ENCODE assay signal across 34 mouse cellular contexts in the genomic region with DNA sequence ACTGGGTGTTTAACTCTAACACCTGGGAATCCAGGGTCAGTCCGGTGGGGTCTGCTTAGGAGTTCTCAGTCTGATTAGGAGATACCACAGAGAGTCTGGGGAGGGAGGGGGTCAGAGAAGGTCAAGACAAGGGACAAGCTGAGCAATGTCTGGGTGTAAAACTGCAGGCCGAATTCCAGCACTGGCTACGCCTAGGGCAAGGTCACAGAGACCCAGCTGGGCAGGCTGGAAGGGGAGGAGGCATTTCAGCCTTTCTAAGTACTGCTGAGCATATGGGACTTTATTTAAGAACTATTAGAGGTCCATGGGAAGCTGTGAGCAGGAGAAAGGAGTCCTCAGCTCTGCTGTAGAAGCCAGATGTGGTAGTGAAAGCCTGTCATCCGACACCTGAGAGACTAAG. TPM values are rescaled to one million over a fixed set of nuclear protein-coding genes. Genes with fewer than 3 reads are reported as not detected.
DNase-seq lines count a peak whose midpoint lies in the region; ATAC-seq lines count a peak whose summit lies in the region.
"Had no signal": no experiment of that assay in that cellular context is flagged by ENCODE, and none has a peak within 500 bp of the region (broad histone marks: within the 10 kb centered on the region; RNA-seq: fewer than 3 reads in every experiment).

No protein-coding gene starts in this region.

- no peaks in the 10 kb centered on the region for H3K27me3 ChIP-seq in hindbrain, embryonic 10.5 days (ENCODE audit: insufficient read depth, poor library complexity, severe bottlenecking)
- H3K27me3 ChIP-seq in hindbrain, embryonic 13.5 days: no peaks in the 10 kb centered on the region
- H3K27me3 ChIP-seq: embryonic facial prominence, embryonic 13.5 days; forebrain, embryonic 12.5 days; forebrain, embryonic 15.5 days; heart, embryonic 12.5 days; heart, embryonic 15.5 days; hindbrain, embryonic 12.5 days; intestine, embryonic 15.5 days; Patski had no signal

- H3K4me3 ChIP-seq in hindbrain, embryonic 10.5 days: no peak overlapping the region
- H3K4me3 ChIP-seq in hindbrain, embryonic 13.5 days: no peak overlapping the region
- H3K4me3 ChIP-seq: embryonic facial prominence, embryonic 10.5 days; embryonic facial prominence, embryonic 13.5 days; erythroblast, embryonic 14.5 days; forebrain, embryonic 12.5 days; forebrain, embryonic 15.5 days; heart, embryonic 12.5 days; heart, embryonic 15.5 days; hindbrain, embryonic 12.5 days; intestine, embryonic 15.5 days had no signal

- 67% methylated on average over 4 of the region's 4 CpGs for WGBS in hindbrain, embryonic 10.5 days
- WGBS in hindbrain, embryonic 13.5 days: 67% methylated on average over 4 of the region's 4 CpGs

- H3K9ac ChIP-seq in hindbrain, embryonic 13.5 days: no peak overlapping the region
- H3K9ac ChIP-seq: embryonic facial prominence, embryonic 13.5 days; forebrain, embryonic 12.5 days; forebrain, embryonic 15.5 days; heart, embryonic 12.5 days; heart, embryonic 15.5 days; hindbrain, embryonic 12.5 days; intestine, embryonic 15.5 days had no signal

- no peak for ATAC-seq in hindbrain, embryonic 13.5 days (ENCODE audit: low FRiP score)
- ATAC-seq: CD4-positive, CD25-positive, alpha-beta regulatory T cell, adult 4 months; forebrain, embryonic 15.5 days; hindbrain, embryonic 16.5 days; intestine, embryonic 15.5 days; Patski had no signal

- DNase-seq in hindbrain, embryonic 10.5 days (ENCODE audit: low spot score): peak; percentile 5
- DNase-seq in kidney, postnatal 25 days: peak; percentile 11 to 51
- DNase-seq in kidney, adult 18-20 months: no peak
- DNase-seq in R1 (ENCODE audit: low read depth, low spot score): peak; percentile 38
- no peak for DNase-seq in left cerebral cortex, postnatal 25 days (ENCODE audit: low spot score in 2 of 2)
- DNase-seq: adrenal gland, adult 2 months; adrenal gland, postnatal 14 days; cerebellum, adult 11 months; cerebellum, adult 2 months; cerebellum, adult 9-11 months; cerebellum, postnatal 25 days; gastrocnemius, postnatal 25 days; heart, adult 18-20 months; heart, postnatal 10 days; heart, postnatal 4 days had no signal

- intact Hi-C loops in left cerebral cortex, postnatal 25 days (cut with DNase I): no loop called here

- no peak overlapping the region for H3K27ac ChIP-seq in hindbrain, embryonic 10.5 days
- no peak overlapping the region for H3K27ac ChIP-seq in hindbrain, embryonic 13.5 days
- H3K27ac ChIP-seq: embryonic facial prominence, embryonic 10.5 days; embryonic facial prominence, embryonic 13.5 days; forebrain, embryonic 12.5 days; forebrain, embryonic 15.5 days; heart, embryonic 15.5 days; hindbrain, embryonic 12.5 days; intestine, embryonic 15.5 days had no signal

- H3K4me1 ChIP-seq in hindbrain, embryonic 10.5 days (replicated peaks): no peaks in the 10 kb centered on the region
- H3K4me1 ChIP-seq in hindbrain, embryonic 13.5 days (replicated peaks): no peaks in the 10 kb centered on the region
- H3K4me1 ChIP-seq: embryonic facial prominence, embryonic 13.5 days; forebrain, embryonic 12.5 days; forebrain, embryonic 15.5 days; heart, embryonic 12.5 days; heart, embryonic 15.5 days; hindbrain, embryonic 12.5 days; intestine, embryonic 15.5 days had no signal

- no peak overlapping the region for H3K4me2 ChIP-seq in hindbrain, embryonic 13.5 days
- H3K4me2 ChIP-seq: embryonic facial prominence, embryonic 13.5 days; forebrain, embryonic 12.5 days; forebrain, embryonic 15.5 days; heart, embryonic 12.5 days; heart, embryonic 15.5 days; hindbrain, embryonic 12.5 days; intestine, embryonic 15.5 days had no signal

- no peaks in the 10 kb centered on the region for H3K9me3 ChIP-seq in hindbrain, embryonic 10.5 days
- H3K9me3 ChIP-seq in hindbrain, embryonic 13.5 days: no peaks in the 10 kb centered on the region
- H3K9me3 ChIP-seq: embryonic facial prominence, embryonic 10.5 days; embryonic facial prominence, embryonic 13.5 days; forebrain, embryonic 12.5 days; forebrain, embryonic 15.5 days; G1E; heart, embryonic 12.5 days; heart, embryonic 15.5 days; hindbrain, embryonic 12.5 days; intestine, embryonic 15.5 days had no signal

- H3K36me3 ChIP-seq in hindbrain, embryonic 10.5 days: no peaks in the 10 kb centered on the region
- no peaks in the 10 kb centered on the region for H3K36me3 ChIP-seq in hindbrain, embryonic 13.5 days
- H3K36me3 ChIP-seq: embryonic facial prominence, embryonic 10.5 days; embryonic facial prominence, embryonic 13.5 days; forebrain, embryonic 12.5 days; forebrain, embryonic 15.5 days; G1E; heart, embryonic 12.5 days; heart, embryonic 15.5 days; hindbrain, embryonic 12.5 days; intestine, embryonic 15.5 days had no signal

RNA-seq across cellular contexts. Expression of a gene that starts 1.2 kb away (rescaled TPM):
- polyA plus RNA-seq in hindbrain, embryonic 10.5 days (2016; fragmentation: Nextera tagmentation; extraction: Ambion mirVana): not detected in 2 replicates
- not detected in 2 replicates for polyA plus RNA-seq in hindbrain, embryonic 13.5 days (2015; fragmentation: Nextera tagmentation; extraction: Ambion mirVana)
- total RNA-seq in left cerebral cortex, postnatal 25 days (2021): not detected
- total RNA-seq: adrenal gland, adult 2 months; adrenal gland, postnatal 14 days; adrenal gland, postnatal 4 days; common myeloid progenitor, adult 5-6 weeks; G1E; gastrocnemius, adult 8-10 months; gastrocnemius, postnatal 25 days; heart, adult 18-20 months; heart, postnatal 10 days; heart, postnatal 4 days had no signal
- polyA plus RNA-seq: adrenal gland, adult 2 months; C2C12; CD4-positive, CD25-positive, alpha-beta regulatory T cell, adult 4 months; cerebellum, adult 2 months; embryonic facial prominence, embryonic 10.5 days; embryonic facial prominence, embryonic 13.5 days; erythroblast, embryonic 14.5 days; forebrain, embryonic 12.5 days; forebrain, embryonic 15.5 days; G1E; gonadal fat pad, adult 2 months; heart, embryonic 12.5 days; heart, embryonic 15.5 days; hindbrain, embryonic 12.5 days; hindbrain, embryonic 16.5 days; intestine, embryonic 15.5 days; Patski had no signal

RNA-seq across cellular contexts. Expression of a gene that starts 18.1 kb away (rescaled TPM):
- polyA plus RNA-seq in hindbrain, embryonic 10.5 days (2016; fragmentation: Nextera tagmentation; extraction: Ambion mirVana): not detected in 2 replicates
- not detected in 2 replicates for polyA plus RNA-seq in hindbrain, embryonic 13.5 days (2015; fragmentation: Nextera tagmentation; extraction: Ambion mirVana)
- total RNA-seq in left cerebral cortex, postnatal 25 days (2021): not detected
- total RNA-seq: adrenal gland, adult 2 months; adrenal gland, postnatal 14 days; adrenal gland, postnatal 4 days; common myeloid progenitor, adult 5-6 weeks; G1E; gastrocnemius, adult 8-10 months; gastrocnemius, postnatal 25 days; heart, adult 18-20 months; heart, postnatal 10 days; heart, postnatal 4 days had no signal
- polyA plus RNA-seq: adrenal gland, adult 2 months; C2C12; CD4-positive, CD25-positive, alpha-beta regulatory T cell, adult 4 months; cerebellum, adult 2 months; embryonic facial prominence, embryonic 10.5 days; embryonic facial prominence, embryonic 13.5 days; erythroblast, embryonic 14.5 days; forebrain, embryonic 12.5 days; forebrain, embryonic 15.5 days; G1E; heart, embryonic 12.5 days; heart, embryonic 15.5 days; hindbrain, embryonic 12.5 days; hindbrain, embryonic 16.5 days; Patski had no signal

RNA-seq across cellular contexts. Expression of a gene that starts 34.2 kb away (rescaled TPM):
- not detected in 2 replicates for polyA plus RNA-seq in hindbrain, embryonic 10.5 days (2016; fragmentation: Nextera tagmentation; extraction: Ambion mirVana)
- not detected in 2 replicates for polyA plus RNA-seq in hindbrain, embryonic 13.5 days (2015; fragmentation: Nextera tagmentation; extraction: Ambion mirVana)
- total RNA-seq in left cerebral cortex, postnatal 25 days (2021): not detected
- total RNA-seq: adrenal gland, adult 2 months; adrenal gland, postnatal 14 days; adrenal gland, postnatal 4 days; common myeloid progenitor, adult 5-6 weeks; G1E; gastrocnemius, adult 8-10 months; gastrocnemius, postnatal 25 days; heart, adult 18-20 months; heart, postnatal 10 days; heart, postnatal 4 days had no signal
- polyA plus RNA-seq: adrenal gland, adult 2 months; C2C12; CD4-positive, CD25-positive, alpha-beta regulatory T cell, adult 4 months; cerebellum, adult 2 months; embryonic facial prominence, embryonic 10.5 days; embryonic facial prominence, embryonic 13.5 days; erythroblast, embryonic 14.5 days; forebrain, embryonic 12.5 days; forebrain, embryonic 15.5 days; G1E; gonadal fat pad, adult 2 months; heart, embryonic 12.5 days; heart, embryonic 15.5 days; hindbrain, embryonic 12.5 days; hindbrain, embryonic 16.5 days; intestine, embryonic 15.5 days; Patski had no signal

RNA-seq across cellular contexts. Expression of a gene that starts 43.5 kb away (rescaled TPM):
- not detected in 2 replicates for polyA plus RNA-seq in hindbrain, embryonic 10.5 days (2016; fragmentation: Nextera tagmentation; extraction: Ambion mirVana)
- polyA plus RNA-seq in hindbrain, embryonic 13.5 days (2015; fragmentation: Nextera tagmentation; extraction: Ambion mirVana): not detected in 2 replicates
- total RNA-seq in left cerebral cortex, postnatal 25 days (2021): not detected
- total RNA-seq: adrenal gland, adult 2 months; adrenal gland, postnatal 14 days; adrenal gland, postnatal 4 days; common myeloid progenitor, adult 5-6 weeks; G1E; gastrocnemius, adult 8-10 months; gastrocnemius, postnatal 25 days; heart, adult 18-20 months; heart, postnatal 10 days; heart, postnatal 4 days had no signal
- polyA plus RNA-seq: adrenal gland, adult 2 months; C2C12; CD4-positive, CD25-positive, alpha-beta regulatory T cell, adult 4 months; embryonic facial prominence, embryonic 10.5 days; embryonic facial prominence, embryonic 13.5 days; erythroblast, embryonic 14.5 days; forebrain, embryonic 12.5 days; forebrain, embryonic 15.5 days; G1E; gonadal fat pad, adult 2 months; heart, embryonic 12.5 days; heart, embryonic 15.5 days; hindbrain, embryonic 12.5 days; hindbrain, embryonic 16.5 days; intestine, embryonic 15.5 days; Patski had no signal

RNA-seq across cellular contexts. Expression of a gene that starts 51.4 kb away (rescaled TPM):
- 0.41 TPM in 1 of 2 replicates, not detected in the other for polyA plus RNA-seq in hindbrain, embryonic 10.5 days (2016; fragmentation: Nextera tagmentation; extraction: Ambion mirVana)
- polyA plus RNA-seq in hindbrain, embryonic 13.5 days (2015; fragmentation: Nextera tagmentation; extraction: Ambion mirVana): 0.98 and 1.5 TPM in 2 replicates
- total RNA-seq in left cerebral cortex, postnatal 25 days (2021): not detected
- total RNA-seq: adrenal gland, adult 2 months; adrenal gland, postnatal 14 days; adrenal gland, postnatal 4 days; common myeloid progenitor, adult 5-6 weeks; G1E; gastrocnemius, adult 8-10 months; gastrocnemius, postnatal 25 days; heart, adult 18-20 months; heart, postnatal 10 days; heart, postnatal 4 days had no signal
- polyA plus RNA-seq: adrenal gland, adult 2 months; C2C12; CD4-positive, CD25-positive, alpha-beta regulatory T cell, adult 4 months; cerebellum, adult 2 months; embryonic facial prominence, embryonic 10.5 days; erythroblast, embryonic 14.5 days; forebrain, embryonic 12.5 days; G1E; gonadal fat pad, adult 2 months; heart, embryonic 15.5 days; intestine, embryonic 15.5 days; Patski had no signal

Comparison
In these comparisons a context has a peak if more than half of its experiments do, and no peak if none do; other contexts are left out.
1. DNase-seq: peak in hindbrain, embryonic 10.5 days (single experiment), kidney, postnatal 25 days (2 of 2) and R1 (single experiment); none in kidney, adult 18-20 months (single experiment) and left cerebral cortex, postnatal 25 days (0 of 2).